Mouse (Mus musculus): Measurements from ENCODE around the gene Grb2.

- TF ChIP-seq CTCF (IDR thresholded peaks at IDR 0.05; ENCODE audit: extremely low read depth, insufficient read depth, insufficient read length, insufficient replicate concordance) = no peak
- no peak for TF ChIP-seq POLR2A (IDR thresholded peaks at IDR 0.05; ENCODE audit: low read depth, low read length)
Observed at GRCm38 (mm10) chr11:115616893-115617292, 91.5 kb downstream of the Grb2 start.

Measured in spleen, adult 2 months (tissue).